Mouse (Mus musculus): ENCODE data around the gene Capn5. TPM values are rescaled to one million over a fixed set of nuclear protein-coding genes. Genes with fewer than 3 reads are reported as not detected.
"Not testable (repeated sequence)": the region's sequence is repeated elsewhere in the genome, so short reads cannot be mapped to it uniquely, and the experiment has no call there.

The Capn5 gene
- polyA plus RNA-seq (2015; fragmentation: Nextera tagmentation; extraction: Ambion mirVana) = 8.4 and 11.1 TPM in 2 replicates

DNA sequence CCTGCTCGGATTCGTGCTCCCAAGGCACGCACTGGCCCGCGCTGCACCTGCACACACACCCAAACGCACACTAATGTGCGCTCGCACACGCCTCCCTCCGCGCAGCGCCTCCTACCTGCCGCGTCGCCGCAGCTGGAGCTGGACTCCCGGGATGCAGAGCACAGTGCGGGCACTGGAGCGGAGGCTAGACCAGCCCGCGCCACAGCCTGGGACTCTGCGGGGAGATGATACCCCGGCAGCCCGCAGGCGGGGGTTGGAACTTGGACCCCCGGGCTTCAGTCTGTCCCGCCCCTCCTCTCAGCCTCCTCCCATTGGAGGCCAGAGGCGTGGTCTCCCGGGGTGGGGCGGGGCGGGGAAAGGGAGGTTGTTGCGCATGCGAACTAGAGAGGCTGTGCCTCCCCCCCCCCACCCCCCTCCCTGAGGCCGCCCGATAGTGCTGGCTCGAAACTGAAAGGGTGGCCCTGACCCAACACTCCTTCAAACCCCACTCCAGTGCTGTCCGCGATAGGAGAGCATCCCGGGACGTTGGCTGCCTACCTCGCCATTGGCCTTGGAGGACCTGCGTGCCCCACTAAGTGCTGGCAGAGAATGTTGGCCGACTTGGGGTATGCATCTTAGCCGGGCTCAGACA is at the start of gene Capn5:
Gene Capn5, minus strand, starts transcription at position 346 of the 631 bp plus-strand sequence.
- peak; percentile 89 for DNase-seq (ENCODE audit: low spot score)

DNA sequence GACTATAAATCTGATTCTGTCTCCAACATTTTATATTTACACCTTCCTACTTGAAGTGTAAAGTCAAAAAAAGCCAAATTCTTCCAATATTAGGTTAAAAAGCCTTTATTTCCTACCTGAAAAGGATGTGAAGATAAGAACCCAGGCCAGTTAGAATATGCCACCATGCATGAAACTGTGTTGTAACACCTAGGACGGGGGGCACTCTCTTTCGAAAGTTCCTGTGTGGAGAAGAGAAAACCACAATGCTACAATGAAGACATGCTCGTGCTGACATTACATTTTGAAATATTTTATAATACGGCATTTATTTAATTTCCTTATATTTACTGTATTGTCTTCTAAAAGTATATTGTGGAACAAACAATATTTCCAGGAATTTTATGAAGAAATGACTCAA is 45.7 kb upstream of the Capn5 start:
- DNase-seq (ENCODE audit: low spot score) = no peak

DNA sequence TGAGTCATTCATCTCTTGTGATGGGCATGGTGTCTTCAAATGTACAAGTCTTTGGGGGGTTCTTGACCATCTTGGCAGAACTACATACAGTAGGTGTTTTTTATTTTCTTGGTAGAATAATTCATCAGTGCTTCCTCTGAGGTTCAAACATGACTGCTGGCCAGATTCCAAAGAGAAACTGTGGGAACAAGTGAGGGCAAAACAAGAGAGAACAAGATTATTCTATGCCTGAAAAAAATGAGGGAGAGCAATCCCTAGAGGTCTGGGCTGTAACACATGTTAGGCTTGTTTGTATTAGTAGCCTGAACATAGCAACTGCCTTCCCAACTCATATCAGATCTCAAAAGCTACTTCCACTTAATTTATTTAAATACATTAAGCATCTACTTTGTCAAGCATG is 38.6 kb upstream of the Capn5 start:
- DNase-seq (ENCODE audit: low spot score) = no peak

DNA sequence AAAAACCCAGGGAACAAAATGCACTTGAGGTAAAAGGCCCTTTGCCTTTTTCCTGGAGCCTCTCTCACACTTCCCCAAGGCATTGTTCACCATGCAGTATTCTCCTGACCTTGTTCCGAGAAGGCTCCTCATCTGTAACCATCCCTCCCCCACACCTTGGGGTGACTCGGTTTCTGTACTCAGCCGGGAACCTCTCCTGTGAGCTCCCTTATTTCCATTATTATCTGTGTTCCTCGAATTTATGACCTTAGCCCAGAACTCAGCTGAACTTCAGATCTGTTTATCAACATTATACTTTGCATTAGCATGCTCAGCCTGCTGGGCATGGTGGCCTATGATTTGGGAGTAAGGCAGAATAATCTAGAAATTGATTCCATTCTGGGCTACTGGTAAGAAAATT is 24.9 kb upstream of the Capn5 start:
- no peak for DNase-seq (ENCODE audit: low spot score)

DNA sequence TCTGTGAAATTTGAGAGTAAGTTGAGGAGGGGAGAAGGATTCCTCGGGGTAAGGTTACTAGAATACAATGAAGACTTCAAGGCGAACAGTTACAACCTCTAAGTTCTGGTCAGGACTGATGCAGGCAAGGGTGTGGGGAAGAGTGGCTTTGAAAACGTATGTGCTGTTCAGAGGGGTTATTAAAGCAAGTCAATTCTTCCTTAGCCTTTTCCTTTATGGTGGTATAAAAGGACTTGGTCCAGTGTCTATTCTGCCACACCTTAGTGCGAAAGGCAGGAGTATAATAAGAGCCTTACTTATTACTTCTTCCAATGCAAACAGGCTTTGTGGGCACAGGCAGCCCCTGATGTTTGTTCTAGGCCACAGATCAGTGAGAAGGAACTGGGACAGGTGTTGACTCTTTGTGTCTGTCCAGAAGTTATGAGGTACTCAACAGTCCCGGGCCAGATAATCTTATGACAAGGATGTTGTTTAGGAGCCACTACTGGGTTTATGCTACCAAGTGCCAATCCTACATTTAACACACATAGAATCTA is 23.5 kb upstream of the Capn5 start:
- DNase-seq (ENCODE audit: low spot score) = no peak

DNA sequence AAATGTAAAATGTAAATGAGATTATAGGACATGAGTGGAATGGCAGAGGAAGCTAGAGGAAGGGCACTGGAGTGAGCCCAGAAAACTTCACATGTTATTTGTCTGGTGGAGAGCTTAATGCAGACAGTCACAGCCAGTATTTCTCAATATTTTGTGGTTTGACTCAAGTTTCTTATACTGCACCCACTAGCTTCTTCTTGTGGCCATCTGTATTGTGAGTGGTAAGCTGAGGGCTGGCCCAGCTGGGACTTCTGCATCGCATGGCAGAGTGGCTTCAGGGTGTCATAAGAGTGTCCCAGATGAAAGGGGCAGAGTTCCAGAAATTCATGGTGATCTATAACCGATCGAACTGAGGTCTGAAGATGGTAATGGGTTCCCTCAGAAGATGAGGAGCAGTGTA is 22.3 kb upstream of the Capn5 start:
- DNase-seq (ENCODE audit: low spot score) = no peak

DNA sequence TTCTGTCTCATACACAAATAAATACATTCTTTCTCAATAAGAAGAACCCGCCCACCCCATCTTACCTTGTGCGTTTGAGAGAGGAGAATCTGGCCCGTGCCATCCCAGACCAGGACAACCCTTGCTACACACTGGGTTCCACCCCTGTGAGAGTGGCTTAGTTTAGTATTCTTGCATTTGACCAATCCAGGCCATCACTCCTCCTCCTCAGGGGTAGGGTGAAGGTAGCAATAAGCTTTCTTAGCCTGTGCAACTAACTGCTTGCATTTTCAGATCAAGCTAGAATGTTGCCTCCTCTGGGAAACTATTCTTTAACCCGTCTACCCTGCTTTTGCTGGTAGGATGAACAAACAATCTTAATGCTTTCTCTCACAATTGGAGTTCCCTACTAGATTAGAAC is 21.3 kb upstream of the Capn5 start, which contains the start of gene B3gnt6:
Gene B3gnt6, minus strand, starts transcription at position 101 of the 400 bp plus-strand sequence.
- no peak for DNase-seq (ENCODE audit: low spot score)

DNA sequence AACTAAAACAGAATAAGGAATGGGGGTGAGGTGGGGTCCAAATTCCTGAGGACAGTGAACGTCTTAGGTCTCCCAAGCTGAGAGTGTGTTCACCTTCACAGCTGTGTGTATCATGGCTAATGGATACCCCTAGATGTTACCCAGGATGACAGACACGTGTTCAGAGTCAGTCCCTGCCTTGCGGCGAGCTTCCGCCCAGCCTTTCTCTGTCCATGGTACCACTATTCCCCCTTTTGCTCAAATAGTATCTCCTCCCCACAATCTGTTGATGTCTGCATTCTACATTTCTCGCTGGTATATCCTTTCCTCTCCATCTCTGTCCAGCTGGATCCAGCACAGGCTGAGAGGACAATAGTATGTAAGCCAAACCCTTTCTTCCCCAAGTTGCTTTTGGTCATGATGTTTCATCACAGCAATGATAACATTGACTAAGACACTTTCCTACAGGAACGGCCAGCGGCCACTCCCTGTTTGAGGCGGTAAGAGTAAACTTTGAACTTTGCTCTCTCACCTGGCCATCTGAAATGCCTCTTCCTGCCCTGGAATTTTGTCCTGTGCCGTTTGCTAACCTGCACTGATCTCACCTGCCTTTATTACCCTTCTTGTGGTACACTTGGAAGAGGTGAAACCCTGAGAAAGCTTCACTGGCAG is 17.2 kb upstream of the Capn5 start:
- no peak for DNase-seq (ENCODE audit: low spot score)

DNA sequence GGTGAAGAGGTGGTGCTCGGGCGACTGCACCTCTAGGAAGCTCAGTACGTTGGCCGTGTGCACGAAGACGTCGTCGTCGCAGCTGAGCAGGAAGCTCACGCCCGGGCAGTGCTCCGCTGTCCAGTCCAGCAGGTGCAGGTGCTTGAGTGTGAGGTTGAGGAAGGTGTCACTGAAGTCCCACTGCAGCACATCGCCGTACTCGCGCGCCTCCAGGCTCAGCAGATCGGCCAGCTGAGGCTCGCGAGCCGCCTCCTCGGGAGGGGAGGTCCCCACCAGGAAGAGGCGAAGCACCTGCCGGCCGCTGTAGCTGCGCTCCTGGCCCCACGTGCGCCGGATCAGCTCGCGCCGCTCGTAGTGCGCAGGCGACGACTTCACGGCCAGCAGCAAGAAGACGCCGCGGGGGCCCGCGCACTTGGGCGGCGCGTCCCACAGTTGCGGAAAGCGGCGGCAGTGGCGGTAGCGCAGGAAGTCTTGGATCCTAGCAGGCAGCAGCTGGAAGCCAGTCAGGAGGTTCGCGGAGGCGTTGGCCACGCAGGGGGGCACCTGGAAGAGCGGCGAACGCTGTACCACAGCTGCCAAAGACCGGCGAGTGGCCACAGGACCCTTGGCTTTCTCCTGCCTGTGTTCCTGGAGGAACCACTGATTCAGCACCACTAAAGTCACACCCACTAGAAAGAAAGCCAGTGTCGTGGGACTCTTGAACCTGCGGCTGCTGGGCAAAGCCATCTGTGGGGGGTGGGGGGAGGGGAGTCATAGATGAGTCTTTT is 16.1 kb upstream of the Capn5 start:
- peak; percentile 62 for DNase-seq (ENCODE audit: low spot score)

DNA sequence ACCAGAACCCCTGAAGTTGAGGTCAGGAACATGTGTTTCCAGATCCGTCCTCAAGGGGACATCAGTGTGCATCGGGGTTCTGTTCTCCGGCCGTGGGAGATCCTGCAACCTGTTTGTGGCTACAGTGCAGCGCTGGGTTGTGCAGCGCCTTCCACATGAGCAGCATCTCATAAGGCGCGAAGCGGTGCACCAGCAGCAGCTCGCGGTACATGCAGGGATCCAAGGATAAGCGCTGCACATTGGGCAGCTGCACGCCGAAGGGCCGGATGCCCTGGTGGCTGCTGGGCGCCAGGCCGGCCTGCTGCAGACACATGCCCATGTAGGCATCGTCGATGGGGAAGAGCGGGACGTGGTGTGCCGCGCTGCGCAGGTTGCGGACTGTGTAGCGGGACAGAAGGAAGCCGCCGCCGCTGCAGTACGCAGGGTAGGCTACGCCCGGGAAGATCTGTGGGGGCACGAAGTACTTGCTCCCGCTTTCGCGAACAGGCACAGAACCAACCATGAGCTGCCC is 15.5 kb upstream of the Capn5 start:
- peak; percentile 46 for DNase-seq (ENCODE audit: low spot score)

DNA sequence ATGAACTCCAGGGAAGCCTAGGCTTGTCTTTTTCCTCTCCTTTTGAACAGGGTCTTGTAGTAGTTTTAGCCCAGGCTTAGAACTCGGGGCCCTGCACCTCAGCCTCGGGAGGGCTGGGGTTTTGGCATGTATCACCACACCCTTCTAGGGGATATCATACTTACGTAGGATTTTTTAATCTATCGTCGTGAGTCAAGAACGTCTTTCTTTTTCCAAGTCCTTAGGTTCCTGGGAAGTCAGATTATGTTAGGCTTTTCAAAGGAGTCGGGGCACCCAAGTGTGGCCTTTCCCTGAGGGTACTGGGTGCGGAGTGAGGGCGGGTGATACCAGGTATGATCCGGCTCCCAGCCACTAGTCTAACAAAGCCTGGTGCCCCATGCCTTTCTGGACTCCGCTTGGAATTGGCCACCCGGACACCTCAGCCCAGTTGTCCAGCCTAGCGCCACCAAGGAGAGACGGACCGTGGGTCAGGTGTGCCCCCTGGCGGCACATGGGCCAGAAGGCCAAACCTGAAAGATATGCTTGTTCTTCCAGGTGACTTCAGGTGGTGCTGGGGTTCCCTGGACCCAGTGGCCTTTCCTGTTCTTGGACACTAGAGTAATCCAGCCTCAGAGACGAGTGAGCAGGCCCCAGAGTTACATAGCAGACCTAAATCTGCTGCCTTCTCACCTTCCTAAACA is 13.6 kb upstream of the Capn5 start:
- DNase-seq (ENCODE audit: low spot score) = no peak

DNA sequence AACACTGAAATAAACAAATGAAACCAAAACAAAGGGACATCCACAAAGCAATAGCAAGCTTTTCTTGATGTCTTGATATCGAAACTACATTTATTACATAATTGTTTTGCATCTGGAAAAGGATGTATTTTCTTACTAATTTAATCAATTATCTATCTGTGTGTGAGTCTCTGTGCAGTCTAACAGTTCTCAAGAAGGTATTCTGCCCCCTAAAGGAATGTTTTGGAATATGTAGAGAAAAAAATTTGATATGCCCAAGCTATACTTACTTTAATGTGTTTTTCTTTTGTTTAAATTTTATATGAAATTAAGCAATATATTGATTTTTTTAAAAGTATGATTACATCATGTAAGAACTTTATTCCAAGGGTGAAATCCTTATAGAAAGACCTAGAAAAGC is 12.5 kb upstream of the Capn5 start:
- DNase-seq (ENCODE audit: low spot score) = peak; percentile 25

DNA sequence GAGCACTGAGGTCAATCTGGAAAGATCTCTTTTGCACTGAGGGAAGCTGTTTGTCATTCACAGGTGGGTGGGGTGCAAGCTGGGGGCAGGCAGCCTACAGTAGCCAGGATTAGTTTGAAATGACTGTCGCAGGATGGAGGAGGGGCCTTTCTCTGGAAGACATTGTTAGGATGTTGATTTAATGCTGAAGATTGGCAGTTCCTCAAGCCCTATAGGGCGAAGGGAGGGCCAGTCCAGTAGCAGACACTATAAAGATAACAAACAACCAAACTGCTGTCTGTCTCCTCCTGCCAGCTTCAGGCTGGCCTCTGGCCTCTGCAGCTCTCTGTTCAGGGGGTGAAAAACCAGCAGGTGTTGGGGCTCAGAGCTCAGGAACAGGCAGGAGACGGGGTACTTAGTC is 11.7 kb upstream of the Capn5 start:
- DNase-seq (ENCODE audit: low spot score) = no peak

DNA sequence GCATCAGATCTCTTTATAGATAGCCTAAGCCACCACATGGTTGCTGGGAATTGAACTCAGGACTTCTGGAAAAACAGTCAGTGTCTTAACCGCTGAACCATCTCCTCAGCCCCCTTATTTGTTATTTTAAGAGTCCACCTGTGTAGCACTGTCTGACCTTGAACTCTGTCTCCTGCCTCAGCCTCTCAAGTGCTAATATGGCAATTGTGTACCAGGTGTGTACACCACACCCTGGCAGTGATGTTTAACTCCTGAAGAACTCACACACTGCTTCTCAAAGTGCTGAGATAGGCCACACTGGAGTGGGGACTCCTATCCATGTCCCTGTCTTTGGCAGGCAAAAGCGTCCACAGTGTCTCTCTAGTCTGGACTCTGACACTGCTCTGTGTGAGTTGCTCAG is 10.6 kb upstream of the Capn5 start:
- no peak for DNase-seq (ENCODE audit: low spot score)

DNA sequence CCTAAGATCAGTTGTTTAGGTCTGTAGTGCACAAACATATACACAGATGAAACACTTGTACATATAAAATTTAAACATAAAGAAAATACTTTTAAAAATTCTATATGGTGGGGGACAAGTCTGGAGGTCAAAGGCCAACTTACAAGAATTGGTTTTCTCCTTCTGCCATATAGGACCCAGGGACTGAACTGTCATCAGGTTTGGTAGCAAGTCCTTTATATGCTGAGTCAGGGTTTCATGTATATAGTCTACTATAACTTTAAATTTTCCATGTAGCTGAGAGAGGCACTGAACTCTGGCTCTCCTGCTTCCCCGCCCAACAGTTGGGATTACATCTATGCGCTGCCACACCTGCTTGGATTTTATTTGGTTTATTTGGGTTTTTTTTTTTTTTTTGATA is 10.2 kb upstream of the Capn5 start:
- DNase-seq (ENCODE audit: low spot score) = no peak

DNA sequence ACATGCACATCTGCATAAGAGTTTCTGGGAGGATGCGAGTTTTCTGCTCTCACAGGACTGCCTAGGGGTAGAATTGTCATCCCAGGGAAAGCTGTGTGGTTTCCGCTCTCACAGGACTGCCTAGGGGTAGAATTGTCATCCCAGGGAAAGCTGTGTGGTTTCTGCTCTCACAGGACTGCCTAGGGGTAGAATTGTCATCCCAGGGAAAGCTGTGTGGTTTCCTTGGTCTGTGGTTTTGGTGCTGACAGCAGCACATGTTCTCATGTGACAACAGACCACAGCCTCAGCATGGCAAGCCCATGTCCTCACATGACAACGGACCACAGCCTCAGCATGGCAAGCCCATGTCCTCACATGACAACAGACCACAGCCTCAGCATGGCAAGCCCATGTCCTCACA is 9.3 kb upstream of the Capn5 start:
- not testable (repeated sequence) for DNase-seq (ENCODE audit: low spot score)

DNA sequence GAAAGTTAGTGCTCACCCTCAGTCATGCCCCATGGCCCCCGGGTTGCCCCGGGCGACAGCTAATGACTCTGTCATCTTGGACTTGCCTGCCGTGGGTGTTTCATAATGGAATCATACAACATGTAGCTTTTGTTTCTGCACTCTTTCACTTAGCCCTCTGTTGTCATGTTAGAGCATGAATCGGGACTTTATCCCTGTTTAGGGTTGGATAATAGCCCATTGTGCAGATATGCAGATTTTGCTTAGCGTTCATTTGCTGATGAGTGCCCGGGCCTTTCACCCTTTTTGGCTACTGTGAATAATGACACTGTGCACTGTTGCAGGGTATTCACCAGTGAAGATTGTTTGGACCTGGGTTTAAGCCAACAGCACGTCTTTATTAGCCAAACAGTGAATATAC is 8.6 kb upstream of the Capn5 start:
- DNase-seq (ENCODE audit: low spot score) = no peak

DNA sequence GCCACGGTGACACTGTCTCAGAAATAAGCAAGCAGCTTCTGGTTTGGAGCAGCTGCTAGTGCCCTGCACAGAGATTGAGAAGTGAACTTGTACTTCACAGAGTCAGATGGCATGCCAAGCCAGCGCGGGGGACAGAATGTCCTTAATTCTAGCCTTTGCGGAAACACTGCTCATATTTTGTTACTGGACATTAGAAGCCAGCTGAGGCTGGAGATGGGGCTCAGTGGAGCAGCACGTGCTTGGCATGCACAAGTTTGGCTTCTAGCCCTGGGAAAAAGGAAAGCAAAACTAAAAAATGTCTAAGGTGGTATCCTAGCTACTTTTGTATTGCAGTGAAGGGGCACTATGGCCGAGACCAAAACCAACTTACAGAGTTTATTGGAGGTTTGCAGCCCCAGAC is 7.3 kb upstream of the Capn5 start:
- DNase-seq (ENCODE audit: low spot score) = no peak

DNA sequence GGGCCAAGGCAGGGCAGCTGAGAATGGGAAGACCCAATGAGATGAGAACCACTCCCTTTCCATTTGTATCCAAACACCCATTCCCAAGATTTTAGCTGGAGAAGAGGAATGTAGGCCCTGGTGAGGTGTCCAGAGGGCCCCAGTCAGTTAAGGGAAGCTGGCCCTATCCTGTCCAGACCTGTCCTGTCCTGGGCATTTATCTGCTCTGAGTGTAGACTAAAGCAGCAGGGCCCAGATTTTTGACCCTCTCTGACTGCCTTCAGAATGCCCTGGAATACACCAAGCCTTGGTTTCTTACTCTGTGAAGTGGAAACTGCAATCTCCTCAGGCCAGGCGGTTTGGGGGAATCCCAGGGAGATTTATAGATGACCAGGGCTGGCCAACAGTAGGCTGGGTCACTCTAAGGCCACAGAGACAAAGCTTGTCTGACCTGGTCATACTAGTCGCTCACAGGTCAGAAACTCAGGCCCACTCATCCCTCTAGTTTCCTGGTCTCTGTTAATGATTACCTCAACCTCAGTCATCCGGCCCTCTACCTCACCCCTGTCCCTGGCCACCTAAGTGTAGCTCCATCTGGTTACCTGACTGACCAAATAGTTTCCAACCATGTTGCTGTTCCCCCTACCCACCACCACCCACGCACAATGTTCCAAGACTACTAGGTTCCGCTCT is 622 bp upstream of the Capn5 start:
- DNase-seq (ENCODE audit: low spot score) = no peak

DNA sequence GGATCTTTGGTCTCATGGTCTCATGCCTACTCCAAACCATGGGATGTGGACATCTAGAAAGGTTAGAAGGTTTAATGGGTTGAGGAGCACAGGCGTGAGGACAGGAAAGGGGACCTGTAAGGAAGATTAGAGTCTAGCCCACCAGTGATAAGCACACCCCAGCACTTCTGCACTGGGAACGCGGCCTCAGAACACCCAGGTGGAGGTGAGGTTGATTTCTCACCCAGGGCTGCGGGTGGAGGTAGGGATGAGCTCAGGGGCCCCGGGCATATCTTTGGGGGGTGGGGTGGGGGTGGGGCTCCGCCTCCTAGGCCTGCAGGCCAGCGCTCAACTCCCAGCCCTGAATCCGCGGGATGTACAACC is 527 bp downstream of the Capn5 start:
- DNase-seq (ENCODE audit: low spot score) = no peak

DNA sequence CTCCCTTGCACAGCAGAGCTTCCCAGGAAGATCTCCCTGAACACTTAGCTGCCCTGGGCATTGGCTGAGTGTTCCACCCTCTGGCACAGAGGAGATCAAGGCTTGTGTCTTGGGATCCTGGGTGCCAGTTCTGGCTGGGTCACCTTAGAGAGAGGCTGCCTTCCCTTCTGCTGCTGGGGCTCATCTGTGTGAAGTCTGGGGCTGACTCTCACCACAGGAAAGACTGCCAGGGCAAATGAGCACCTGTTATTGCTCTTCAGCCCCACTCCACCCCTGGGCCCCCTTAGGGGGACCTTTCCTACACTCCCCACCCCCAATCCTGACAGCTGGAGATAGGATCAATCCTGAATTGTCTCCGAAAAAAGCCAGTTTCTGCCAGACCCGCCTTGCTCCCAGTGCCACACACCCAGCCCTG is 996 bp downstream of the Capn5 start:
- peak; percentile 47 for DNase-seq (ENCODE audit: low spot score)

Measured in thymus, postnatal 0 days (tissue).